Mouse (Mus musculus) lung, embryonic 14.5 days (tissue): ENCODE measurements around the gene Nenf. TPM values are rescaled to one million over a fixed set of nuclear protein-coding genes. Genes with fewer than 3 reads are reported as not detected.
A peak's percentile ranks its signal among the peaks of the same experiment; 100 is the strongest.

Source experiments
- ATAC-seq: fragments of 200-750 bp; cut with Nextera tagmentation; 2 replicates; pipeline ENCODE4 v1.8.0; 2017; ENCODE audit warnings: mild to moderate bottlenecking, moderate TSS enrichment, moderate library complexity; ENCODE audit not compliant: insufficient read depth
- DNase-seq: peaks from one replicate; pipeline ENCODE4 v3.0.0-alpha.2; 2015
- H3K27ac ChIP-seq: fragments of 300-500 bp; sonication (generic); 2 replicates; pipeline ENCODE4 v1.5.1; 2014; ENCODE audit warnings: low read depth, mild to moderate bottlenecking, moderate library complexity
- H3K27me3 ChIP-seq: fragments of 300-500 bp; sonication (generic); 2 replicates; pipeline ENCODE4 v1.6.1; 2014; ENCODE audit warnings: low read length, control low read depth; ENCODE audit not compliant: insufficient read depth
- H3K36me3 ChIP-seq: fragments of 300-500 bp; sonication (generic); 2 replicates; pipeline ENCODE4 v1.6.1; 2014; ENCODE audit warnings: control low read depth; ENCODE audit not compliant: insufficient read depth
- H3K4me1 ChIP-seq: fragments of 300-500 bp; sonication (generic); 2 replicates; pipeline ENCODE4 v1.6.1; 2014; ENCODE audit warnings: antibody characterized with exemption, control low read depth; ENCODE audit not compliant: insufficient read depth
- H3K4me2 ChIP-seq: fragments of 300-500 bp; sonication (generic); 2 replicates; pipeline ENCODE4 v1.6.1; 2014; ENCODE audit warnings: mild to moderate bottlenecking
- H3K4me3 ChIP-seq: fragments of 300-500 bp; sonication (generic); 2 replicates; pipeline ENCODE4 v1.5.1; 2014; ENCODE audit warnings: low read depth, low read length
- H3K9ac ChIP-seq: fragments of 300-500 bp; sonication (generic); 2 replicates; pipeline ENCODE4 v1.6.1; 2014
- H3K9me3 ChIP-seq: fragments of 300-500 bp; sonication (generic); 2 replicates; pipeline ENCODE4 v1.6.1; 2016; ENCODE audit warnings: low read depth, low read length, control low read depth
- CTCF ChIP-seq: IDR thresholded peaks from 2 replicates; pipeline ENCODE4 v1.5.1; 2016; ENCODE audit warnings: antibody characterized with exemption, low read depth
- WGBS: fragments of 180-500 bp; shearing (Covaris S2); extraction: QIAGEN DNeasy Blood & Tissue Kit; methylation state at CpG from one replicate; pipeline ENCODE4 v1.1.7; 2014; 5-methylcytosine and 5-hydroxymethylcytosine counted together
- polyA plus RNA-seq: library from polyadenylated mRNA; unstranded; fragments of >200 nt; fragmentation: Nextera tagmentation; extraction: Ambion mirVana; gene quantifications from 2 replicates; pipeline ENCODE4 v1.2.1, GENCODE M21; 2014

Nenf gene
- polyA plus RNA-seq, 1 experiment from 2014 or later: 117 TPM

DNA sequence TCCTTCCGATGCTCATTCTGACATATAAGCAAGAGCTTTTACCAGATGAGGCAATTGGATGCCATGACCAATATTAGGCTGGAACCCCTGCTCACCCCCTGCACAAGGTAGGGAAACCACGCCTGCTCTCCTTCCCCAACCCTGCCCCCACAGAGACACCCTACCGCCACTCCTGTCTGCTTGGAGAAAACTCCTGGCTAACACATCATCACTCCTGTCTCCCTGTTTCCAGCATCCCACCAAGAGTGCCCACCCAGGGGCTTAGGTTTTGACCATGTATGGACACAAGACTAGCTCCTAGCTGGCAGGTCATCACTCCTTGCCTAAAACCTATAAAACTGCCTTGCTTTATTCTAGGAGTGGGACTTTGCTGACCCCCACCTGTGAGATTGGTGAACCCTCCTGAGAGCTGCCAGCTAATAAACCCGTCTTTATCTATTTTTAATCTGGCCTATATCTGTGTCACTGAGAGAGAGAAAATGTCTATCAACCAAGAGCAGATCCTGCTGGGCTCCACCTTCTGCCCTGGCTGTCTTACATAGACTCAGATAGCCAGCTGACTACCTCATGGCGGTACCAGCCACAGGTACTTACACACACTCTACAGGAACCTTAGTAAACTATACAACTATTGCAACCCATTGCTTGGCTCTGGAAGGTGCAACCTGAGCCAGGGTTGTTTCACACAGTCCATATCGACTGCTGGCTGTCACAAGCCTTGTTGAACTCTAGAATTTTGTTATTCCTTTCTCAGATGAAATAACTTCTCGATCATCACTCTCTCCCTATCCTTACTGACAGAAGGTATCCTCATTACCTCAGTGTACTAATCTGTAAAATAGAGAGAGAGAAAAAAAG is 7.0 kb upstream of the Nenf start:
- H3K27ac ChIP-seq: peak overlapping the region; percentile 44; the same call in 1 of the 2 replicates

DNA sequence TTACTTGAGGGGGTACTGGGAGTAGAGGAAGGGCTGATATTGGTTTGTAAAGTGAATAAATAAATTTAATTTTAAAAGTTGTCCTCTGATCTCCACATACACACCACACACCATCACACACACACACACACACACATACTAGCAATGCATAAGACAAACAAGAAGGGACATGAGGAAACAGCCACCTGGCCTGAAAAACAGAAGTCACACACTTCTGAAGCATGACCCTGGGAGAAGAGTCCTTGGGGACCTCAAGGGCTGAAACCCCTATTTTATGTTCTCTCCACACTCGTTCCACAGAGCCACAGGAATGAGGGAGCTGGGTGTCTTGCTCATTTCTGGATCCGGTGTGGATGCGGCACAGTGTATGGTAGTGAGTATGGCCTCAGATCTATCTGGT is 5.4 kb upstream of the Nenf start:
- no peak for ATAC-seq
- 80% methylated on average over 3 of the region's 3 CpGs for WGBS

More for the DNA sequence above, 7.0 kb upstream of the Nenf start:
- DNase-seq: no peak
- Histone ChIP-seq H3K36me3 (peaks cover 3% of the 10 kb centered on the region; the same call in 1 of the 2 replicates), H3K9me3 (no peaks in the 10 kb centered on the region), H3K4me2 (peak overlapping the region; percentile 96), H3K4me1 (peaks cover 12% of the 10 kb centered on the region; the same call in 1 of the 2 replicates), H3K9ac (peak overlapping the region; percentile 81; the same call in 1 of the 2 replicates), H3K4me3 (peak overlapping the region; percentile 83; the same call in 1 of the 2 replicates), H3K27me3 (no peaks in the 10 kb centered on the region)
- 74% methylated on average over 7 of the region's 7 CpGs for WGBS
- no peak for TF ChIP-seq CTCF
- ATAC-seq: peak; percentile 9; the same call in 1 of the 2 replicates

GRCm38 (mm10) chr1:191318686-191319085 is 692 bp upstream of the Nenf start:
- DNase-seq: peak; percentile 72
- no peak for TF ChIP-seq CTCF
- ATAC-seq: no peak
- Histone ChIP-seq H3K27me3 (no peaks in the 10 kb centered on the region), H3K4me3 (no peak overlapping the region), H3K9me3 (no peaks in the 10 kb centered on the region), H3K4me2 (no peak overlapping the region), H3K9ac (no peak overlapping the region), H3K4me1 (no peaks in the 10 kb centered on the region), H3K27ac (peak overlapping the region; percentile 32; the same call in 1 of the 2 replicates), H3K36me3 (no peaks in the 10 kb centered on the region)
- WGBS: 32% methylated on average over 5 of the region's 5 CpGs

More for the DNA sequence above, 5.4 kb upstream of the Nenf start:
- H3K4me1 ChIP-seq: peaks cover 12% of the 10 kb centered on the region; the same call in 1 of the 2 replicates
- H3K9me3 ChIP-seq: no peaks in the 10 kb centered on the region
- no peaks in the 10 kb centered on the region for H3K36me3 ChIP-seq
- no peak overlapping the region for H3K27ac ChIP-seq
- no peak overlapping the region for H3K9ac ChIP-seq
- no peaks in the 10 kb centered on the region for H3K27me3 ChIP-seq
- no peak overlapping the region for H3K4me3 ChIP-seq
- no peak overlapping the region for H3K4me2 ChIP-seq
- DNase-seq: no peak
- TF ChIP-seq CTCF: no peak

GRCm38 (mm10) chr1:191316818-191317217 is 1.2 kb downstream of the Nenf start:
- Histone ChIP-seq H3K9ac (no peak overlapping the region), H3K4me1 (0 out of 2 replicates have a peak, but pooled peaks cover 3% of the 10 kb centered on the region), H3K27ac (no peak overlapping the region), H3K4me2 (peak overlapping the region; percentile 79), H3K9me3 (no peaks in the 10 kb centered on the region), H3K4me3 (peak overlapping the region; percentile 71), H3K27me3 (no peaks in the 10 kb centered on the region), H3K36me3 (no peaks in the 10 kb centered on the region)
- 63% methylated on average over 8 of the region's 8 CpGs for WGBS
- ATAC-seq (no peak), DNase-seq (no peak)
- peak; percentile 34 for TF ChIP-seq CTCF

DNA sequence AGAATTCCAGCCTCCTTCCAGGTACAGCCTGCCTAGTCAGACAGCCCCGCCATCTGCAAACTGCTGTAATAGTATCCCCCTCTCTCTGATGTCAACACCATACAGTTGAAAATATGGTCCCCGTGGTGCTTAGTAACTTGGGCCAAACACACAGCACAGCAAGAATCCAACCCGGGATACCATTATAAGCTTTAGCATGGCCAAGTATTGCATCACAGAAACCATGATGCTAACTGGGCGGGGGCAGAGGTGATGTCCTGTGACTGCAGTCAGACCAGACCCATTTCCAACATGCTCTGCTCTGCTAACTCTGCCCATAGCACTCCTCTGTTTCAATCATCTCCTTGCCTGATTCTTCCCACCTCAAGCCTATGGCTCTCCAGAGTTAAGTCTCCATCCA is 4.1 kb downstream of the Nenf start:
- Histone ChIP-seq H3K9ac (no peak overlapping the region), H3K9me3 (no peaks in the 10 kb centered on the region), H3K36me3 (0 out of 2 replicates have a peak, but pooled peaks cover 5% of the 10 kb centered on the region), H3K4me1 (0 out of 2 replicates have a peak, but pooled peaks cover 3% of the 10 kb centered on the region), H3K4me3 (no peak overlapping the region), H3K27me3 (no peaks in the 10 kb centered on the region), H3K4me2 (no peak overlapping the region), H3K27ac (no peak overlapping the region)
- DNase-seq: no peak
- ATAC-seq: no peak
- WGBS: 63% methylated on average over 4 of the region's 4 CpGs
- no peak for TF ChIP-seq CTCF

DNA sequence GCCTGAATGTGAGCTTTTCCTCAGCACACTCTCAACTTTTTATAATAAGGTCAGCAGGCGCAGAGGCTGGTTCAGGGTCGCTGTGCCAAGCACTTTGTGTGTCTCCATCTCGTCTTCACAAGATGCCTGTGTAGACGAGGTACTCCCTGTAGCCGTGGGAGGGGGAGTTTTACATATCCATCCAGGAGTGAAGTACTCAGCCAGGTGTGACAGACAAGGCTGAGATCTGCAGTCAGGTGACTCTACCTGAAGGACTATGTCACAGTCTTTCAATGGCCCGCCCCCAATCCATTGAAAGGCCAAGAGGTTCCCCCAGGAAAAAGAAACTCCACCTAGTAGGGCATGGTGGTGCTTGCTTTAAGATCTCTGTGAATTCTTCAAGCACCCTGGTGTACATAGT is 4.8 kb downstream of the Nenf start:
- TF ChIP-seq CTCF: no peak
- H3K9ac ChIP-seq: peak overlapping the region; percentile 53
- peak overlapping the region; percentile 58 for H3K4me2 ChIP-seq
- 58% methylated on average over 6 of the region's 6 CpGs for WGBS
- H3K27me3 ChIP-seq: no peaks in the 10 kb centered on the region
- peak overlapping the region; percentile 46 for H3K4me3 ChIP-seq
- H3K27ac ChIP-seq: no peak overlapping the region
- 0 out of 2 replicates have a peak, but pooled peaks cover 5% of the 10 kb centered on the region for H3K36me3 ChIP-seq
- DNase-seq (no peak), ATAC-seq (no peak)
- no peaks in the 10 kb centered on the region for H3K9me3 ChIP-seq
- 0 out of 2 replicates have a peak, but pooled peaks cover 3% of the 10 kb centered on the region for H3K4me1 ChIP-seq

GRCm38 (mm10) chr1:191312513-191312941 is 5.5 kb downstream of the Nenf start:
- Histone ChIP-seq H3K4me1 (0 out of 2 replicates have a peak, but pooled peaks cover 3% of the 10 kb centered on the region), H3K4me2 (peak overlapping the region; percentile 58), H3K9me3 (no peaks in the 10 kb centered on the region), H3K9ac (peak overlapping the region; percentile 53), H3K36me3 (0 out of 2 replicates have a peak, but pooled peaks cover 5% of the 10 kb centered on the region), H3K27ac (0 out of 2 replicates have a peak overlapping the region, but pooled peaks have one; percentile 7), H3K4me3 (peak overlapping the region; percentile 46), H3K27me3 (no peaks in the 10 kb centered on the region)
- WGBS: under 1% methylated on average over 14 of the region's 14 CpGs
- peak; percentile 91 for ATAC-seq
- peak; percentile 95 for DNase-seq
- peak; percentile 98 for TF ChIP-seq CTCF
